Mouse (Mus musculus) left cerebral cortex, postnatal 4 days (tissue): ENCODE data around the gene Erich4. TPM values are rescaled to one million over a fixed set of nuclear protein-coding genes. Genes with fewer than 3 reads are reported as not detected.

Experiments used
- DNase-seq: peaks from one replicate; pipeline ENCODE4 v3.0.0-alpha.2; 2022
- intact Hi-C: fragments of 180-260 bp; cut with DNase I; formaldehyde crosslinking; loops from one replicate; pipeline ENCODE4 v1.15.1; 2025
- total RNA-seq, 2 experiments: library from RNA; stranded (reverse); gene quantifications; 2 replicates each; pipeline ENCODE4 v1.2.3; 2021

The Erich4 gene
- not detected for total RNA-seq

- intact Hi-C loops: no loop called here
- no peak for DNase-seq
These were observed at the start of gene Erich4 for GRCm38 (mm10) chr7:25615706-25616011. Gene Erich4 (minus strand): TSS chr7:25615892.

- peak; percentile 99 for DNase-seq
- intact Hi-C loops: no loop called here
These were observed 43.2 kb upstream of the Erich4 start, which contains the start of the genes Bckdha and Exosc5 for GRCm38 (mm10) chr7:25658657-25659472. Gene Bckdha (minus strand): TSS chr7:25658981. Gene Exosc5 (plus strand): TSS chr7:25659164.

GRCm38 (mm10) chr7:25657785-25658184, 42.1 kb upstream of the Erich4 start:
- intact Hi-C loops: no loop called here

GRCm38 (mm10) chr7:25655601-25656428, 40.1 kb upstream of the Erich4 start:
- intact Hi-C loops: no loop called here
- DNase-seq: no peak

More at GRCm38 (mm10) chr7:25657785-25658184, 42.1 kb upstream of the Erich4 start:
- no peak for DNase-seq

- DNase-seq: no peak
- intact Hi-C loops: no loop called here
These were observed 36.6 kb upstream of the Erich4 start for GRCm38 (mm10) chr7:25652244-25652759.

- DNase-seq: no peak
- intact Hi-C loops: no loop called here
These were observed 35.6 kb upstream of the Erich4 start for GRCm38 (mm10) chr7:25651281-25651680.

GRCm38 (mm10) chr7:25649839-25650238, 34.1 kb upstream of the Erich4 start:
- DNase-seq: no peak
- intact Hi-C loops: no loop called here

- no peak for DNase-seq
- intact Hi-C loops: no loop called here
These were observed 32.0 kb upstream of the Erich4 start for GRCm38 (mm10) chr7:25647574-25648123.

- DNase-seq: no peak
- intact Hi-C loops: no loop called here
These were observed 29.4 kb upstream of the Erich4 start for GRCm38 (mm10) chr7:25645074-25645473.

GRCm38 (mm10) chr7:25644631-25645030, 28.9 kb upstream of the Erich4 start:
- DNase-seq: no peak
- intact Hi-C loops: no loop called here

- DNase-seq: no peak
- intact Hi-C loops: no loop called here
These were observed 28.4 kb upstream of the Erich4 start for GRCm38 (mm10) chr7:25644136-25644535.

- intact Hi-C loops: no loop called here
These were observed 24.1 kb upstream of the Erich4 start for GRCm38 (mm10) chr7:25639754-25640153.

GRCm38 (mm10) chr7:25637099-25637498, 21.4 kb upstream of the Erich4 start:
- intact Hi-C loops: no loop called here
- DNase-seq: no peak

More at GRCm38 (mm10) chr7:25639754-25640153, 24.1 kb upstream of the Erich4 start:
- no peak for DNase-seq

- intact Hi-C loops: no loop called here
- DNase-seq: no peak
These were observed 20.7 kb upstream of the Erich4 start for GRCm38 (mm10) chr7:25636373-25636772.

- DNase-seq: no peak
- intact Hi-C loops: no loop called here
These were observed 17.0 kb upstream of the Erich4 start for GRCm38 (mm10) chr7:25632679-25633078.

- DNase-seq: no peak
- intact Hi-C loops: no loop called here
These were observed 12.6 kb upstream of the Erich4 start for GRCm38 (mm10) chr7:25628323-25628620.

GRCm38 (mm10) chr7:25627431-25628322, 12.0 kb upstream of the Erich4 start:
- peak; percentile 45 for DNase-seq
- intact Hi-C loops: no loop called here

GRCm38 (mm10) chr7:25626509-25627430, 11.1 kb upstream of the Erich4 start, which contains the start of gene B3gnt8:
Gene B3gnt8 (plus strand): TSS chr7:25626654.
- intact Hi-C loops: no loop called here
- DNase-seq: no peak

- intact Hi-C loops: no loop called here
- no peak for DNase-seq
These were observed 10.0 kb upstream of the Erich4 start for GRCm38 (mm10) chr7:25625594-25626250.
